Mouse (Mus musculus) cerebellum, adult 2 months (tissue): ENCODE measurements at regions not wholly inside any gene's neighbourhood (a gene's known extent, or its start where the extent isn't known, plus 50 kb on each side); places are given as distances from the start of the nearest gene placed in this dataset.

Experiments used
- DNase-seq, 2 experiments: peaks; one replicate each; pipeline ENCODE4 v3.0.0; 2021
- H3K27ac ChIP-seq: fragments of 200-500 bp; 2 replicates; pipeline ENCODE4 v1.5.1; 2012; ENCODE audit warnings: low read length, control low read depth, inconsistent platforms; ENCODE audit not compliant: insufficient read depth
- H3K27me3 ChIP-seq: fragments of 200-500 bp; 2 replicates; pipeline ENCODE4 v1.6.1; 2012; ENCODE audit warnings: inconsistent platforms, mild to moderate bottlenecking, low read length, moderate library complexity; ENCODE audit not compliant: control insufficient read depth, insufficient read depth
- H3K4me1 ChIP-seq: fragments of 200-500 bp; 2 replicates; pipeline ENCODE4 v1.6.1; 2011; ENCODE audit warnings: low read length; ENCODE audit not compliant: control insufficient read depth, insufficient read depth
- H3K4me3 ChIP-seq: fragments of 200-500 bp; replicated peaks from 2 replicates; pipeline ENCODE3; 2011; ENCODE audit warnings: mild to moderate bottlenecking, low read depth, low read length, control low read depth; ENCODE audit not compliant: insufficient read depth
- CTCF ChIP-seq: fragments of 200-500 bp; IDR thresholded peaks from 2 replicates; pipeline ENCODE4 v1.5.1; 2011; ENCODE audit warnings: low read depth, mild to moderate bottlenecking, control low read depth, low read length, moderate library complexity, borderline replicate concordance; ENCODE audit not compliant: insufficient read depth
- POLR2A ChIP-seq: fragments of 200-500 bp; IDR thresholded peaks from 2 replicates; pipeline ENCODE4 v1.6.1; 2011; ENCODE audit warnings: low read length, control low read depth, borderline replicate concordance; ENCODE audit not compliant: insufficient read depth
- WGBS: fragments of 180-500 bp; shearing (Covaris S2); methylation state at CpG from one replicate; pipeline ENCODE4 v1.1.7; 2018; 5-methylcytosine and 5-hydroxymethylcytosine counted together

- H3K27ac ChIP-seq: no peak overlapping the region
- WGBS: 43% methylated on average over 1 of the region's 1 CpGs
- H3K4me1 ChIP-seq: no peaks in the 10 kb centered on the region
- TF ChIP-seq CTCF: 0 out of 2 replicates have a peak, but pooled peaks have one; percentile 4
- no peak for TF ChIP-seq POLR2A
- DNase-seq: no peak
- H3K4me3 ChIP-seq: no peak overlapping the region
- no peaks in the 10 kb centered on the region for H3K27me3 ChIP-seq
Measured at GRCm38 (mm10) chrX:68954687-68955086, 61.8 kb upstream of the Gm6812 start.

DNA sequence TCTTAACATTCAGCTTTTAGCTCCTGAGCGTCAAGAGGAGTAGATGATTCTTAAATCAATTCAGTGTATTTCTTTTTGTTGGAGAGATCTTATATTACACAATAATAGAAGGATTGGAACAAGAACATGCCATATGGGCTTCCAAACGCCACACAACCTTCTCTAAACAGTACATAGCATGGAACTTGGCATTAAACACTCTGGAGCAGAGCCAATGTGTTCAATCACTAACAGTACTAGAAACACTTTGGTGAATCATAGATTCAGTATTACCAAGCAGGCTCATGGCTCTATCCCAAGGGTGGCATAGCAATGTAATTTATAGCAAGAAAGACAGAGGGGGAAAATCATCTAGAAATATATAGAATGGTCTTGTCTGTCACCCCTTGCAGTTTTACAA, 60.4 kb upstream of the Gm6812 start:
- no peak overlapping the region for H3K4me3 ChIP-seq
- no peaks in the 10 kb centered on the region for H3K4me1 ChIP-seq
- H3K27ac ChIP-seq: no peak overlapping the region
- DNase-seq: peak in 1 of 2 experiments; percentile 20
- TF ChIP-seq CTCF (no peak), POLR2A (no peak)
- WGBS: 48% methylated on average over 2 of the region's 2 CpGs
- H3K27me3 ChIP-seq: no peaks in the 10 kb centered on the region

- H3K27ac ChIP-seq: no peak overlapping the region
- H3K4me3 ChIP-seq: no peak overlapping the region
- no peaks in the 10 kb centered on the region for H3K4me1 ChIP-seq
- TF ChIP-seq POLR2A (no peak), CTCF (no peak)
- no peaks in the 10 kb centered on the region for H3K27me3 ChIP-seq
- 12% methylated on average over 1 of the region's 1 CpGs for WGBS
- peak in 1 of 2 experiments; percentile 10 for DNase-seq
Measured at GRCm38 (mm10) chrX:68950730-68951129, 57.9 kb upstream of the Gm6812 start.

DNA sequence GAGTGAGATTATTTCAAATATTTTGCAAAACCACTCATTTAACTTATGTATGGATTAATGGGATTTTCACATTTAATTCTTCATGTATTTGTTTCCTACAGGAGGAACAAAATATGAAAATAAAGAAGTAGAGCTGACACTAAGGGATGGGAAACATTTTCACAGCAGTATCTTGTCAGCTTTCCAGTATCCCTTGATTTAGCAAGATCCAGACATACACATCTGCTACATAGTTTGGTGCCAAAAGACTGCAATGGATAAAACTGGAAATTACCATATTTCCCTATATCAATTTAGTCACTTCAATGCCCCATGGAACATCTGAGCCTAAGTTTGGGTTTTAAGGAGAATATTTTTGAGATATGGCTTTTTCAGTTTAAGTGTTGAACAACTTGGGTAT, 52.9 kb upstream of the Gm6812 start:
- no peaks in the 10 kb centered on the region for H3K27me3 ChIP-seq
- H3K4me3 ChIP-seq: no peak overlapping the region
- DNase-seq: no peak
- H3K4me1 ChIP-seq: no peaks in the 10 kb centered on the region
- no peak overlapping the region for H3K27ac ChIP-seq
- TF ChIP-seq CTCF (no peak), POLR2A (no peak)
